Mouse (Mus musculus): Measurements from ENCODE around the gene Cdh23.

The Cdh23 gene

GRCm38 (mm10) chr10:60394936-60395335 is 301.4 kb downstream of the Cdh23 start:
- no peak for DNase-seq

GRCm38 (mm10) chr10:60391661-60392060 is 304.6 kb downstream of the Cdh23 start:
- no peak for DNase-seq

GRCm38 (mm10) chr10:60390904-60391420 is 305.3 kb downstream of the Cdh23 start:
- DNase-seq: no peak

- DNase-seq: no peak
Measured at GRCm38 (mm10) chr10:60390177-60390903, 305.9 kb downstream of the Cdh23 start.

- DNase-seq: no peak
Measured at GRCm38 (mm10) chr10:60389447-60389865, 306.8 kb downstream of the Cdh23 start.

- DNase-seq: no peak
Measured at GRCm38 (mm10) chr10:60388332-60388731, 308.0 kb downstream of the Cdh23 start.

GRCm38 (mm10) chr10:60381142-60381925 is 315.0 kb downstream of the Cdh23 start:
- DNase-seq: no peak

- DNase-seq: no peak
Measured at GRCm38 (mm10) chr10:60380229-60380628, 316.1 kb downstream of the Cdh23 start.

- DNase-seq: no peak
Measured at GRCm38 (mm10) chr10:60379419-60379957, 316.8 kb downstream of the Cdh23 start.

GRCm38 (mm10) chr10:60376704-60377103 is 319.6 kb downstream of the Cdh23 start:
- no peak for DNase-seq

- peak; percentile 34 to 59 for DNase-seq
Measured at GRCm38 (mm10) chr10:60373937-60374578, 322.2 kb downstream of the Cdh23 start.

- no peak for DNase-seq
Measured at GRCm38 (mm10) chr10:60373543-60373936, 322.8 kb downstream of the Cdh23 start.

GRCm38 (mm10) chr10:60371596-60372386 is 324.5 kb downstream of the Cdh23 start:
- no peak for DNase-seq

GRCm38 (mm10) chr10:60370601-60371061 is 325.7 kb downstream of the Cdh23 start:
- DNase-seq: no peak

GRCm38 (mm10) chr10:60370098-60370497 is 326.2 kb downstream of the Cdh23 start:
- no peak for DNase-seq

- DNase-seq: no peak
Measured at GRCm38 (mm10) chr10:60369405-60369804, 326.9 kb downstream of the Cdh23 start.

- DNase-seq: no peak
Measured at GRCm38 (mm10) chr10:60367904-60368303, 328.4 kb downstream of the Cdh23 start.

GRCm38 (mm10) chr10:60367145-60367544 is 329.1 kb downstream of the Cdh23 start:
- DNase-seq: no peak

- DNase-seq: no peak
Measured at GRCm38 (mm10) chr10:60363426-60363825, 332.9 kb downstream of the Cdh23 start.

- no peak for DNase-seq
Measured at GRCm38 (mm10) chr10:60362310-60362628, 334.0 kb downstream of the Cdh23 start.

GRCm38 (mm10) chr10:60361615-60362309 is 334.5 kb downstream of the Cdh23 start:
- no peak for DNase-seq

- DNase-seq: no peak
Measured at GRCm38 (mm10) chr10:60358776-60359175, 337.5 kb downstream of the Cdh23 start.
